ENCODE assay signal across 8 mouse cellular contexts in genomic region chr4:154964581-154965235, GRCm38 (mm10). TPM values are rescaled to one million over a fixed set of nuclear protein-coding genes. Genes with fewer than 3 reads are reported as not detected.
DNase-seq lines count a peak whose midpoint lies in the region; ATAC-seq lines count a peak whose summit lies in the region.

No protein-coding gene starts in this region.

- H3K9me3 ChIP-seq in heart, embryonic 11.5 days (replicated peaks; ENCODE audit: control insufficient read depth, low read length), result no peaks in the 10 kb centered on the region
- no peaks in the 10 kb centered on the region for H3K9me3 ChIP-seq in forebrain, embryonic 16.5 days (ENCODE audit: control insufficient read depth, low read length)
- H3K9me3 ChIP-seq in liver, embryonic 13.5 days (replicated peaks), result no peaks in the 10 kb centered on the region

- H3K9ac ChIP-seq in heart, embryonic 11.5 days (ENCODE audit: low read depth, low read length), result peak overlapping the region; percentile 90
- peak overlapping the region; percentile 92 for H3K9ac ChIP-seq in forebrain, embryonic 16.5 days (replicated peaks; ENCODE audit: low read depth, low read length)
- H3K9ac ChIP-seq in liver, embryonic 13.5 days, result peak overlapping the region; percentile 99

- 2% methylated on average over 36 of the region's 36 CpGs for WGBS in heart, embryonic 11.5 days (ENCODE audit: insufficient replicate concordance)
- WGBS in forebrain, embryonic 16.5 days, result under 1% methylated on average over 36 of the region's 36 CpGs
- under 1% methylated on average over 36 of the region's 36 CpGs for WGBS in liver, embryonic 13.5 days (ENCODE audit: insufficient replicate concordance)

- peak overlapping the region; percentile 93 for H3K4me2 ChIP-seq in heart, embryonic 11.5 days
- peak overlapping the region; percentile 89 for H3K4me2 ChIP-seq in forebrain, embryonic 16.5 days (ENCODE audit: low read length)
- peak overlapping the region; percentile 81 for H3K4me2 ChIP-seq in liver, embryonic 13.5 days

- ATAC-seq in heart, embryonic 11.5 days (replicated peaks; ENCODE audit: insufficient number of reproducible peaks, low FRiP score, low TSS enrichment), result no peak
- no peak; the same call in none of the 2 replicates for ATAC-seq in forebrain, embryonic 16.5 days
- peak; percentile 78 for ATAC-seq in liver, embryonic 13.5 days (ENCODE audit: low read depth)
- ATAC-seq in frontal cortex, adult (ENCODE audit: low TSS enrichment), result no peak; the same call in 1 of the 2 replicates

- H3K27me3 ChIP-seq in heart, embryonic 11.5 days (ENCODE audit: control insufficient read depth, insufficient read depth, low read length), result peaks cover 41% of the 10 kb centered on the region
- no peaks in the 10 kb centered on the region for H3K27me3 ChIP-seq in forebrain, embryonic 16.5 days (replicated peaks; ENCODE audit: control insufficient read depth, insufficient read depth, low read length)
- peaks cover 40% of the 10 kb centered on the region for H3K27me3 ChIP-seq in liver, embryonic 13.5 days

- DNase-seq in heart, adult 9 months (ENCODE audit: low spot score in 2 of 2), result no peak
- peak; percentile 64 for DNase-seq in MEL-GATA-1-ER (ENCODE audit: extremely low read depth, low read depth)
- DNase-seq in liver, embryonic 13.5 days, result peak; percentile 77
- DNase-seq in spleen, postnatal 4 days (ENCODE audit: low spot score in 2 of 2), result peak; percentile 64 to 79
- no peak for DNase-seq in embryo, embryonic 11 days

- H3K4me3 ChIP-seq in heart, embryonic 11.5 days (ENCODE audit: low read depth, low read length), result peak overlapping the region; percentile 81
- peak overlapping the region; percentile 84 for H3K4me3 ChIP-seq in forebrain, embryonic 16.5 days (replicated peaks; ENCODE audit: low read length)
- H3K4me3 ChIP-seq in liver, embryonic 13.5 days (replicated peaks), result peak overlapping the region; percentile 96

- H3K27ac ChIP-seq in heart, embryonic 11.5 days (ENCODE audit: low read depth, low read length), result peak overlapping the region; percentile 91
- peak overlapping the region; percentile 96 for H3K27ac ChIP-seq in forebrain, embryonic 16.5 days (ENCODE audit: low read length)
- H3K27ac ChIP-seq in liver, embryonic 13.5 days, result peak overlapping the region; percentile 97

- H3K4me1 ChIP-seq in heart, embryonic 11.5 days (ENCODE audit: control insufficient read depth, insufficient read depth, low read length), result peaks cover 49% of the 10 kb centered on the region
- H3K4me1 ChIP-seq in forebrain, embryonic 16.5 days (replicated peaks; ENCODE audit: control insufficient read depth, insufficient read depth, low read length), result peaks cover 56% of the 10 kb centered on the region
- H3K4me1 ChIP-seq in liver, embryonic 13.5 days (replicated peaks), result peaks cover 67% of the 10 kb centered on the region

- H3K36me3 ChIP-seq in heart, embryonic 11.5 days (ENCODE audit: control insufficient read depth, insufficient read depth, low read length), result peaks cover 8% of the 10 kb centered on the region; the same call in 1 of the 2 replicates
- H3K36me3 ChIP-seq in forebrain, embryonic 16.5 days (ENCODE audit: control insufficient read depth, insufficient read depth), result peaks cover 5% of the 10 kb centered on the region
- peaks cover 39% of the 10 kb centered on the region for H3K36me3 ChIP-seq in liver, embryonic 13.5 days

RNA-seq across cellular contexts. Expression of gene Pank4, which starts 0.8 kb away (rescaled TPM):
- 40.6 and 45.0 TPM in 2 replicates for polyA plus RNA-seq in heart, embryonic 11.5 days (2014; fragmentation: Nextera tagmentation; extraction: Ambion mirVana)
- polyA plus RNA-seq in forebrain, embryonic 16.5 days (2015; fragmentation: Nextera tagmentation; extraction: Ambion mirVana), result 47.1 and 47.3 TPM in 2 replicates
- polyA plus RNA-seq in liver, embryonic 13.5 days (2015; fragmentation: Nextera tagmentation; extraction: Ambion mirVana), result 23.9 and 27.0 TPM in 2 replicates

RNA-seq across cellular contexts. Expression of gene Hes5, which starts 4.0 kb away (rescaled TPM):
- 0.56 TPM in 1 of 2 replicates, not detected in the other for polyA plus RNA-seq in heart, embryonic 11.5 days (2014; fragmentation: Nextera tagmentation; extraction: Ambion mirVana)
- 91.4 and 100 TPM in 2 replicates for polyA plus RNA-seq in forebrain, embryonic 16.5 days (2015; fragmentation: Nextera tagmentation; extraction: Ambion mirVana)
- 0.08 and 0.23 TPM in 2 replicates for polyA plus RNA-seq in liver, embryonic 13.5 days (2015; fragmentation: Nextera tagmentation; extraction: Ambion mirVana)

RNA-seq across cellular contexts. Expression of gene Tnfrsf14, which starts 36.3 kb away (rescaled TPM):
- 3.0 and 4.4 TPM in 2 replicates for polyA plus RNA-seq in heart, embryonic 11.5 days (2014; fragmentation: Nextera tagmentation; extraction: Ambion mirVana)
- 0.27 TPM in 1 of 2 replicates, not detected in the other for polyA plus RNA-seq in forebrain, embryonic 16.5 days (2015; fragmentation: Nextera tagmentation; extraction: Ambion mirVana)
- polyA plus RNA-seq in liver, embryonic 13.5 days (2015; fragmentation: Nextera tagmentation; extraction: Ambion mirVana), result 49.5 and 51.7 TPM in 2 replicates

Comparison
In these comparisons a context has a peak if more than half of its experiments do, and no peak if none do; other contexts are left out.
1. DNase-seq: peak in MEL-GATA-1-ER (single experiment), liver, embryonic 13.5 days (single experiment) and spleen, postnatal 4 days (2 of 2); none in heart, adult 9 months (0 of 2) and embryo, embryonic 11 days (single experiment).
2. RNA of gene Hes5, which starts 4.0 kb away (polyA plus RNA-seq): 91.4 to 100 TPM in forebrain, embryonic 16.5 days; 0.56 TPM in heart, embryonic 11.5 days and 0.08 to 0.23 TPM in liver, embryonic 13.5 days; every median in the first group is over 10 times any median in the second.
3. Peak in every context shown above with its lines, with median percentiles within 50 percentile points of each other: H3K27ac ChIP-seq, H3K4me2 ChIP-seq, H3K4me3 ChIP-seq and H3K9ac ChIP-seq.